Mouse (Mus musculus): ENCODE data around the gene Gm20388.

Gm20388 gene

GRCm38 (mm10) chr8:122522796-122523651, 2612.4 kb downstream of the Gm20388 start:
- peak; percentile 92 to 95 for DNase-seq

DNA sequence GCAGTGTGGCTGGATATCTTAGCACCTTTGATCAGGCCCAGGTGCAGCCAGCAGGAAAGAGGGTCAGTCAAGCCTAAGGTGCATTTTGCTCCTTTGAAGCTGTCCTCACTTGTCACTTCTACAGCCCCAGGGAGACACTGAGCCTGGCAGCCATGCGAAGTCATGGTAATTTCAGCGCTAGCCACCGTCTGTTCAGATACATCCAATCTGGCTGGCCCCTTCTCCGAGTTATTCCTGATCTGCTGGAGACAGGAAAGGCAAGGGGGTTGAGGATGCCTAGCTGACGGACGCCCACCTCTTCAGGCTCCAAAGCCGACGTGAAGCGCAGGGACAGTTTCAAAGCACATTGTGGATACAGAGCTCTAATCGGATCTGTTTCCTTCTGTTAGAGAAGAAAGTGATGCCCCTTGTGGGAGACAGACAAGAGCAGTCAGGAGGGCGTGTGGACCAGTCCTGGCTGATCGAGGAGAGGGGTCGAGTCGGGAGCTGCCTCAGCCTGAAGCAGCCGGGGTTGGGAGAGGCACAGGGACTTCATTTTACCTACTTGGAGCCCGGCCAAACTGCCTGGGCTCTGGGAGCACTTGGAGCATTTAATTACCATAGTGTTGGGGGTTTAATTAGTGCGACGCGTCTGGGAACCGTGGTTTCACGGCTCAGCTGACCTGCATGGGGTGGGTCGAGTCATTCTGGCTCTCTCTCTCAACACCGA, 2613.2 kb downstream of the Gm20388 start:
- DNase-seq: peak; percentile 70 to 74

DNA sequence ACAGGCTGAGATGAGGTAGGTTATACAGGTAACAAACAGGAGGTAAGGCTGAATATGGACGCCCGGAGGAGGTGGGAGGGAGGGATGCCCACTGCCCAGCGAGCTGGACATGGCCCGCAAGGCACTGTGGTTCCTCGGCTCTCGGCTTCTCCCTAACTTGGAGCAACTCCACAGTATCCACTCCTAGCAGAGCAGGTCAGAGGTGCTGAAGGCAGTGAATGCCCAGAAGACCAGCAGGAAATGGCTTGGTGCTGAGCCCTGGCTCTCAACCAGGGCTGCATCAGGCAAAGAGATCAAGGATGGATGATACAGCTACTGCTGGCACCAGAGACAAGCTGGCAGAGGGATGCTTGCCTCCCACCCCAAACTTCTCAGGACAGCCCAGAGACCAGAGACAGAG, 2613.9 kb downstream of the Gm20388 start:
- DNase-seq: no peak

DNA sequence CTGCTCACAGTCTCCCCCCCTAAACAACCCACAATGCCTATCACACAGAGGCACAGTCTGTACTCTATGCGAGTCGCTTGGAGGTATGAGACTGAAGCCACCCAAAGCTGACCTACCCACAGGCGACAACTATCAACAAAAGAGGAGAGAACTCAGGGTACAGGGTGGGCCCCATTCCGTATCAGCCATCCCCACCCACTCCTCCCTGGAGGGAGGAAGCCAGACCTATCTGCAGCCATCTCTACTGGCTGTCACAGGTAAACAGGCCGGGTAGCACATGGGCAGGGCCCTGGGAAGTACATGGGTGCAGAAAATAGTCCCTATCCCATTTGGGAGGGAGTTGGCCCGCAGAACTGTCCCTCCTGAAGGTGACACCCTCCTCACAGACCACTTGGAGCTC, 2614.4 kb downstream of the Gm20388 start:
- no peak for DNase-seq

DNA sequence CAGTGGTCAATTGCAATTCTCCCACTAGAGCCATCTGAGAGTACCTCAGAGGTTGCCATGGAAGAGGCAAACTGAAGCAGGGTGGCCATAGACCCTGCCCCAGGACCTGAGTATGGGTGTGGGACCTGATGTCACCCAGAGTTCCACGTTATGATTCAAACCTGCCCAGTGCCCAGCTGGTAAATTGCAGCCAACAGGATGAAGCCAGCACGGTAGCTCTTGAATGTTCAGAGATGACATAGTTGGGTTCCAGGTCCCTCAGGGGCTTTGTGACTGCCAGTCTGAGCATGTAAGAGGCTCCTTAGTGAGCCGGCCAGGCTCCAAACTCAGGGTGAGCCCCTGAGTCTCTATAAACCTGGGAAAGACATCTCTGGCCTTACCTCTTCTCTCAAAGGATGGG, 2615.4 kb downstream of the Gm20388 start:
- no peak for DNase-seq

DNA sequence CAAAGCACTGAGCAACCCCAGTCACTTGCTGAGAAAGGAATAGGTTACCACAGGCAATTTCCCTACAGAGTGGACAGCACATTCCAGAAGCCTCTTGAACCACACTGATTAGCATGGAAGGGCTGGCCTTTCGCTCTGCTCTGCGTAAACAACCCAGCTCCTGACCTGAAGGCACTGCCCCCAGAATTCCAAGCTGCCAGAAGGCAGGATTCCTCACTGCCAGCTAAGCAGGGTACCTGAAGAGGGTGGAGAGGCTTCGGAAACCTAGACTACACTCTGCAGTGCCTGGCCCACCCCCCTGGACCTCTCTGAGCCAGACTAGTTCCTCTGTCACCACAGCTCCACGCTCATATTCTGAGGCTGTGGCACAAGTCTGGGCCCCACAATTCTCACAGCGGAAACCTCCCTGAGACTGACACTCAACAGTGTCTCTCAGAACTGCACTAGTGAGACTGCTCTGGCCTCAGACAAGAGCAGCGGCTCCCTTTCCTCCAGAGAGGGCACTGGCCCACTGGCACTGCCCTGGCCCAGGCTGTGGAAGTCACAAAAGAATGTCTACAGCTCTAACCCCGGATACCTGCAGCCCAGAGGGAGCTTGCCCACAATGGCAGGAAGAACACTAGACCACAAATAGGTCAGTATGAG, 2616.0 kb downstream of the Gm20388 start:
- DNase-seq: peak; percentile 76 to 86

- DNase-seq: no peak
These were observed 2617.3 kb downstream of the Gm20388 start for GRCm38 (mm10) chr8:122527937-122528336.

DNA sequence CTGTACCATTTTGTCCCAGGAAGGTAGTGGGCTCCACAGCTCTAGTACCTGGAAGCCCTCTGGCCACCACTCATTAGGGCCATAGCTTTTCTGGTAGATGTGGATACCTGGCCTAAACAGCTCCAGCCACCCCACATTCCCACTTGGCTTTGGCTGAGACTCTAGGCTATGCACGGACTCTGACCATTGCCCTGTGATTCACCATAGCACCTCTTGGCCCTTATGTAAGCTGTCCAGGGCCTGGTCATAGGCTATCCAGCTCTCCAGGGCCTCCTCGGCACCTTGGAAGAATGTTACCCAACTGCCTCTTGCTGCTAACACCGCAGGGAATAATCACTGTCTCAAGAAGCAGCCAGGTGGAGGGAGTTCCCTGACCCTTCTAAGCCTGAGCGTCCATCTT, 2618.5 kb downstream of the Gm20388 start:
- DNase-seq: peak; percentile 86 to 90

DNA sequence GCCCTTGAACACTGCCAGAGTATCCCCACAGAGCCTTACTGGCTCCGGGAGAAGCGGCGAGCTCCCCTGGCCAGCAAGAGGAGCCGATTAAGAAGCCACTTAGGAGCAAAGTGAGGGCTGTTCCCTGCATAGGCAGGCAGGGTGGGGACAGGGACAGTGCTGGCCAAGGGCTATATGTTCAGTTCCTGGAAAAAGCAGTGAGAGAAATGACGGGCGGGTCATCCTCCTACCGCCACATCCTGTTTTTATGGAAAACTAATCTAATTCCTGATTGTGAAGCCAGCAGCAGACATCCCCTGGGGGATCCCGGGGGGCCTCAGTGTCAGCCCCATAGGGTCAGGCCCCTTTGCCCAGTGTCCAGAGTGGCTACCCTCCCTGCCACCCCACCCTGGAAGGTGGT, 2620.7 kb downstream of the Gm20388 start:
- DNase-seq: no peak

DNA sequence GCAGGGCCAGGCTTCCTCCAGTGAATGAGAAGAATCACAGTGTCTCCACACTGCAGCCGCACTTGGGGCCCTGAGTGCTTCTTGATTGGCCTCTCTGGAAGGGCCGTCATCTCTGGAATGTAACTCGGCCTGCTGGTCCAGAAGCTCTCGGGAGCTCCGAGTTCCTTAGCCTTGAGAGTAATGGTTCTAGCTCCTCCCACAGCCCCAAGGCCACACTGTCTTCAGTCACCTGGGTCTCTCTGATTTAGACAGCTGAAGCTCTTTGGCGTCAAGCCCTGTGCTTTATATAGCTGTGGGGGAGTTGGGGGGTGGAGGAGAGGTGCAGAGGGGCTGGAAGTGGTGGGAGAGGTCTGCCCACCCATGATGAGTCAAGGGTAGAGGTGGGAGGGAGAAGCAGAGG, 2626.4 kb downstream of the Gm20388 start:
- peak; percentile 51 to 60 for DNase-seq

DNA sequence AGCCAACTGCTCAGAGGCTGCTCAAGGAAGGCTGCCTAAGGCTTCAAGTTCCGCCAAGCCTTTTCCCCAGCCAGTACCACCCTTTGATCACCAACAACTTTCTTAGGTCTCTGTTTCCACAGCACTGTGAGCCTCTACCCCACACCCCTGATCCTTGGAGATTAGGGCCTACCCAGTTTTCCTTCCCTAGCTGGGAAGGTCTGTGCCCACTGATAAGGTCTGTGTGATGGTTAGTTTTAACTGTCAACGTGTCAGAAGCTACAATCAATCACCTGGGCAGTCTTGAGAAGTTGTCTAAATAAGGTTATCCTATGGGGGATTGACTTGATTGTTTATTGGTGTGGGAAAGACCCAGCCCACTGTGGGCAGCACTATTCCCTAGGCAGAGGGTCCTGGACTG, 2627.2 kb downstream of the Gm20388 start:
- DNase-seq: no peak

- no peak for DNase-seq
These were observed 2627.9 kb downstream of the Gm20388 start for GRCm38 (mm10) chr8:122538310-122539076.

- no peak for DNase-seq
These were observed 2633.5 kb downstream of the Gm20388 start for GRCm38 (mm10) chr8:122544138-122544537.

DNA sequence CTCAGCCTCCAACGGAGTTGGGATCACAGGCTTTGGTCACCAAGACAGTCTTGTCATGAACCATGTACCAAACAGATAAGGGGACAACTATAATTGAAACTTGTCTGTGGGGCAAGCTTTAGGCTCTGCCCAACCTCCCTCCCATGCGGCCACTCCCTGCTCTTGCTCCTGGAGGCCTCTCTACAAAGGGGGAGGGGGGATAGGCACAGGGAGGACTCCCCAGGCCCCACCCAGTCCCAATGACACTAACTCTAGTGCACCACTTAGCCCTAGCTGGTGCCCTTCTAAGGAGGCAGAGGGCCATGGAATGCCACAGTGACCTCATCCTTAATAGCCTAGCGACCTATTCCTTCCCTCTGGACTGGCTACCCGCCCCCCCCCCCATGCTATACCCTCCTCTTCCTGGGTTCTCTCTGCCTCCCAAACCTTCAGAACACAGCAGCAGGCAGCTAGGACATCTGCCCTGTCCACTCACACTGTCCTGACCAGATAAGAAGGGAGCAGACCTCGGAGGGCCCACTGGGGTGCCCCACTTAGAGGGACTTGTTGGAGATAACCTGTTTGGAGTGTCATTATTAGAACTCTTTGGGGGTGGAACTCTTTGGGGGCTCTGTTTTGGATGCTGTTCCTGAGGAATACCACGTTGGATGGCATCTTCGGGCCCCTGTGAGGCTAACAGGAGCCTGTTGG, 2635.6 kb downstream of the Gm20388 start:
- DNase-seq: no peak

GRCm38 (mm10) chr8:122546811-122547453, 2636.3 kb downstream of the Gm20388 start:
- DNase-seq: peak; percentile 87 to 89

- DNase-seq: no peak
These were observed 2637.2 kb downstream of the Gm20388 start for GRCm38 (mm10) chr8:122547815-122548214.

- DNase-seq: no peak
These were observed 2637.7 kb downstream of the Gm20388 start for GRCm38 (mm10) chr8:122548331-122548730.

GRCm38 (mm10) chr8:122548891-122549439, 2638.3 kb downstream of the Gm20388 start:
- DNase-seq: no peak

DNA sequence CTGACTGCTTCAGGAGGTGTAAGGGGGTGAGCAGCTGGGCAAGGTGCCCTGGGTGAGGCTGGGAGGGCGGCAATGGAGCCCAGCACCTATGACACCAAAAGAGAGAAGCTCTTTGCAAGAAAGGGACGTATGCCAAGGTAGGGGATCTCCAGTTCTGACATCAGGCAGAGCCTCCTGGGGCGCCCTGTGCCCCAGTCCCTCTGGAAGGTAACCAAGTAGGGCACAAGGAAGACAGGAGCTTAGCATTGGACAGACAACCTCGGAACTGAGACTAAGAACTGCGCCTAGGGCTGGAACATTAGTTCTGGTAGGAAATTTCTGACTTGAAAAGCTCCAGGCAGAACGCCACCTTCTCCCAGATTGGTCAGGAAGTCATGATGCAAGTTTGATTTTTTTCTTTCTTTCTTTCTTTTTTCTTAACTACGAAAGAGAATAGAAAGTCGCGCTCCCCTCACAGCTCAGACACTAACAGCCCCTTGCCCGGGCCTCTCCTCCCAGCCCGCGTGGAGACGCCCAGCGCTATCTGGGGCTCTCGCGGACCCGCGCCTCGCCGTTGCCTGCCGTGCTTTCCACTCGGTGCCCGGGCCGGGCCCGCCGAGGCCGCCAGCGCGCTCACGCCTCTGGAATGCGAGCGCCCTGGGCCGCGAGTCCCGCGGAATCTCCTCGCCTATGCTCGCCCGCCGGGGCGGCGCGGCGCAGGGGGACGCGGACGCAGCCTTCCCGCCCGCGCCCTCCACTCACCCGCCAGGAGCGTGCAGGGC, 2639.8 kb downstream of the Gm20388 start:
- DNase-seq: peak in 1 of 2 experiments; percentile 42

DNA sequence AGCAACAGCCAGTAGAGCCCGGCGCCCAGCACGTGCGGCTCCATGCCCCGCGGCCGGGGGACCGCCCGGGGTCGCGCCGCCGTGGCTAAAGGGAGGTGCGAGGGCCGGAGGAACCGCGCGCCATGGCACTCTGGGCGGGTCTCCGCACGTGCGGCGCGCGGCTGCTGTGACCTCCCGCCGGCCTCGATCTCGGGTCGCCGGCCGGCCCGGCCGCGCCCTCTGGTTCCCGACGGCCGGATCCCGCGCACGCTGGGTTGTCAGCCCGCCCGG, 2640.3 kb downstream of the Gm20388 start:
- no peak for DNase-seq

Data from kidney, adult 8-10 months (tissue).